Mouse (Mus musculus) megakaryocyte, embryonic 14.5 days (primary cell): Measurements from ENCODE around the gene Rhbg.

Experiments
- FLI1 ChIP-seq: IDR thresholded peaks from 2 replicates; pipeline ENCODE4 v1.6.1; 2012; ENCODE audit warnings: low read length, inconsistent platforms, mixed read lengths
- GATA1 ChIP-seq: IDR thresholded peaks from 3 replicates; pipeline ENCODE4 v1.6.1; 2012; ENCODE audit warnings: mixed read lengths, low read length, inconsistent platforms, borderline replicate concordance

DNA sequence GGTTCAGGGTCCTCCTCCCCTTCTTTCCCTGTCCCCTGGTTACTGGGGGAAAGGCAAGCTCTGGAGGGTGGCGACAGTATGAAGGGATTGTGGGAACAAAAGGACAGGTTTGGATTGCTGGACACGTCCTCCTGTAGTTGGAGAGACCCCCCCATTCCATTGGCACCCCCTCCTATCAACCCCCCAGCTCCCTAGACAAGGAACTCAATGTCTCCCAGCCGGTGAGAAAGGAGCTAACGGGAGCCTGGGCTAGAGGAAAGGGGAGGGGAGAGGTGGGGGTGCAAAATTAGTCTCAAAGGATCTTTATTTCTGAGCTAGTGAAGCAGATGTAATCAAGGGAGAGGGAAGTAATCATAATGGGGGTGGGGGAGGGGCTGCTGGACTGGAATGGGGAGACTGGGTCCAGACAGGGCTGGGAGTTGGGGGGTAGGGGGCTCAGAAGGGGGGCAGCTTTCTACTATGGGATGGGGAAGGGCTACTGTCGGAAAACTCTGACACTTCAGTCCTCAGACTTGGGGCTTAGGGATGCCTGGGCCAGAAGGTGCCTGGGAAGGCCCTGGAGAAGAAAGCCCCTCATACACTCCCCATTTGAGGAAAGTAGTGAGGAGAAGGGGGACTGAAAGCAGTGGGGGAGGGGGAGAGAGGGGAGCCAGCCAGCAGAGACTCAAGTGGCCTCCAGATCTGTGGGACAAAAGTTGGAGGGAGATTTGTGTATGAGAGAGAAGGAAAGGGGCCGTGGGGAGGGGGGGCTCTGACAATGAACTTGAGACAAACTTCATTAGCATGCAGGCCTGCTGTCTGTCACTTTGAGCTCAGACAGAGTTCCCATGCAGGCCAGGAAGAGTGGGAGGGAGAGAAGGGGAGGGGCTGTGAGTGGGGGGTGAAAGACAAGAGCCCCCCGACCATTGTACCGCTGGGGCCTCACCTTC is 48.7 kb downstream of the Rhbg start:
- TF ChIP-seq GATA1 (no peak), FLI1 (no peak)
